Mouse (Mus musculus) thymus, adult 2 months (tissue): ENCODE measurements around the gene Stat3.

Experiments
- CTCF ChIP-seq: fragments of 200-500 bp; IDR thresholded peaks from 2 replicates; pipeline ENCODE4 v1.5.1; 2012; ENCODE audit warnings: mild to moderate bottlenecking, control low read depth, low read length, moderate library complexity, borderline replicate concordance; ENCODE audit not compliant: control insufficient read depth, poor library complexity, insufficient read depth; ENCODE audit errors: extremely low read depth
- POLR2A ChIP-seq: fragments of 200-500 bp; IDR thresholded peaks from 2 replicates; pipeline ENCODE4 v1.6.1; 2012; ENCODE audit warnings: mild to moderate bottlenecking, low read length, control low read depth, moderate library complexity; ENCODE audit not compliant: control insufficient read depth, poor library complexity, insufficient read depth; ENCODE audit errors: extremely low read depth

DNA sequence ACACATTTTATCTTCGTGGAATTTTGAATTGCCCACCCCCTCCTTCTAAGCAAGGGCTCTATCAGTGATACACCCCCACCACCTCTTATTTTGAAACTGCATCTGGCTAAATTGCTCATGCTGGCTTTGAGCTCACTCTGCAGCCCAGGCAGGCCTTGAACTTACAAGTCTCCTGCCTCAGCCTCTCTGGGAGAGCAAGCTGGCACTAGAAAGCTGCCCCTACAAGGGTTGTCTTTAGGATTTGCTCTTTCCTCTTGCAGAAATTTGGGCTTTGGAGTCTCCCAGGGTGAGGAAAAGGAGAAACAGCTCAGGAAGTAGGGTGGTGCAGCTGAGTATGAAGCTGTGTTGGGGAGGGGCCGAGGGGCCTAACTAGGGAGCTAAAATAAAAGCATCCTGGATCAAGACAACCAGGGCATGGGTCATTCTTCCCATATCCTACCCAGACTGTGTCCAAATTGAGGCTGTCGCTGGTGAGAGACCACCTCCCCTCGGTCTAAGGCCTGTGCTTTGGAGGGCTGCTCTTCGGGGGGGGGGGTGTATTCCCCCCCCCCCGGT lies 18.7 kb upstream of the Stat3 start:
- TF ChIP-seq CTCF (no peak), POLR2A (no peak)
